Mouse (Mus musculus): ENCODE measurements at regions not wholly inside any gene's neighbourhood (a gene's known extent, or its start where the extent isn't known, plus 50 kb on each side); places are given as distances from the start of the nearest gene placed in this dataset.

- Histone ChIP-seq H3K9ac (ENCODE audit: insufficient read depth, low read depth) (no peak overlapping the region), H3K27me3 (replicated peaks) (no peaks in the 10 kb centered on the region), H3K27ac (ENCODE audit: insufficient read depth, low read depth) (no peak overlapping the region), H3K79me2 (replicated peaks; ENCODE audit: control insufficient read depth, extremely low read depth, insufficient read depth, poor library complexity, severe bottlenecking) (no peaks in the 10 kb centered on the region), H3K4me2 (ENCODE audit: insufficient read depth, low read depth, poor library complexity, severe bottlenecking) (no peak overlapping the region), H3K4me1 (ENCODE audit: control insufficient read depth in 1 of 2, insufficient read depth in 2 of 2) (no peaks in the 10 kb centered on the region), H3K36me3 (replicated peaks in 1 of 2; ENCODE audit: control insufficient read depth in 1 of 2, insufficient read depth in 1 of 2, low read length in 1 of 2) (no peaks in the 10 kb centered on the region), H3K9me3 (replicated peaks; ENCODE audit: low read length) (no peaks in the 10 kb centered on the region), H3K4me3 (replicated peaks in 1 of 3; ENCODE audit: low read depth in 2 of 3, low read length in 2 of 3, poor library complexity in 1 of 3) (no peak overlapping the region)
- in situ Hi-C loops (cut with MboI; ENCODE audit: low pct_ligation_motif_present, low pct_unique_long_range_greater_than_20kb, low sequenced_read_pairs), result no loop called here
- TF ChIP-seq HCFC1 (IDR thresholded peaks at IDR 0.05; ENCODE audit: low read depth, low read length) (no peak), ZNF384 (IDR thresholded peaks at IDR 0.05; ENCODE audit: low read depth, low read length) (no peak), KAT2A (IDR thresholded peaks at IDR 0.05; ENCODE audit: insufficient replicate concordance, low read length) (no peak), POLR2AphosphoS2 (IDR thresholded peaks at IDR 0.05; ENCODE audit: low read depth, low read length) (no peak), MEF2A (IDR thresholded peaks at IDR 0.05; ENCODE audit: borderline replicate concordance, low read depth, low read length) (no peak), PAX5 (IDR thresholded peaks at IDR 0.05; ENCODE audit: low read length) (no peak), POLR2A (IDR thresholded peaks at IDR 0.05; ENCODE audit: low read depth, low read length) (no peak), TCF12 (IDR thresholded peaks at IDR 0.05; ENCODE audit: low read depth, low read length) (no peak), UBTF (IDR thresholded peaks at IDR 0.05; ENCODE audit: low read depth, low read length) (no peak), USF2 (conservative IDR thresholded peaks at IDR 0.05; ENCODE audit: low read depth, low read length) (no peak), ELF1 (IDR thresholded peaks at IDR 0.05; ENCODE audit: low read depth, low read length) (no peak)
- DNase-seq (ENCODE audit: extremely low read depth), result no peak
- dilution Hi-C loops (cut with MboI; ENCODE audit: extremely low pct_ligation_motif_present, extremely low pct_unique_long_range_greater_than_20kb, low sequenced_read_pairs), result no loop called here
These were observed 307.6 kb upstream of the Zfp703 start for GRCm38 (mm10) chr8:26669541-26669940.

- no peak overlapping the region for H3K4me3 ChIP-seq (replicated peaks in 1 of 3; ENCODE audit: low read depth in 2 of 3, low read length in 2 of 3, poor library complexity in 1 of 3)
- no peak for DNase-seq (ENCODE audit: extremely low read depth)
- no peak overlapping the region for H3K4me2 ChIP-seq (ENCODE audit: insufficient read depth, low read depth, poor library complexity, severe bottlenecking)
- H3K36me3 ChIP-seq (replicated peaks in 1 of 2; ENCODE audit: control insufficient read depth in 1 of 2, insufficient read depth in 1 of 2, low read length in 1 of 2), result no peaks in the 10 kb centered on the region
- dilution Hi-C loops (cut with MboI; ENCODE audit: extremely low pct_ligation_motif_present, extremely low pct_unique_long_range_greater_than_20kb, low sequenced_read_pairs) (no loop called here), in situ Hi-C loops (cut with MboI; ENCODE audit: low pct_ligation_motif_present, low pct_unique_long_range_greater_than_20kb, low sequenced_read_pairs) (no loop called here)
- no peaks in the 10 kb centered on the region for H3K9me3 ChIP-seq (replicated peaks; ENCODE audit: low read length)
- no peaks in the 10 kb centered on the region for H3K79me2 ChIP-seq (replicated peaks; ENCODE audit: control insufficient read depth, extremely low read depth, insufficient read depth, poor library complexity, severe bottlenecking)
- H3K4me1 ChIP-seq (ENCODE audit: control insufficient read depth in 1 of 2, insufficient read depth in 2 of 2), result peaks cover 0 to 6% of the 10 kb centered on the region in 2 experiments; a peak in 2 of 4 replicates
- H3K9ac ChIP-seq (ENCODE audit: insufficient read depth, low read depth), result no peak overlapping the region
- H3K27ac ChIP-seq (ENCODE audit: insufficient read depth, low read depth), result no peak overlapping the region
- TF ChIP-seq ZNF384 (IDR thresholded peaks at IDR 0.05; ENCODE audit: low read depth, low read length), result no peak
- TF ChIP-seq GABPA (IDR thresholded peaks at IDR 0.05; ENCODE audit: insufficient replicate concordance, low read depth, low read length), result no peak
- no peak for TF ChIP-seq TCF12 (IDR thresholded peaks at IDR 0.05; ENCODE audit: low read depth, low read length)
- TF ChIP-seq TBP (conservative IDR thresholded peaks at IDR 0.05; ENCODE audit: low read depth, low read length), result no peak
- H3K27me3 ChIP-seq (replicated peaks), result no peaks in the 10 kb centered on the region
These were observed 304.4 kb upstream of the Zfp703 start for GRCm38 (mm10) chr8:26672486-26673395.
